Mouse (Mus musculus) limb, embryonic 14.5 days (tissue): Measurements from ENCODE around the gene Csgalnact2. TPM values are rescaled to one million over a fixed set of nuclear protein-coding genes. Genes with fewer than 3 reads are reported as not detected.
A peak's percentile ranks its signal among the peaks of the same experiment; 100 is the strongest.

Source experiments
- ATAC-seq: fragments of 200-750 bp; cut with Nextera tagmentation; 2 replicates; pipeline ENCODE4 v1.8.0; 2017; ENCODE audit warnings: low read depth, moderate number of reproducible peaks, moderate TSS enrichment; ENCODE audit not compliant: low FRiP score
- DNase-seq: peaks from one replicate; pipeline ENCODE4 v3.0.0-alpha.2; 2015; ENCODE audit warnings: low spot score
- H3K27ac ChIP-seq: fragments of 300-500 bp; sonication (generic); replicated peaks from 2 replicates; pipeline ENCODE4 v1.5.1; 2014; ENCODE audit warnings: low read depth, mild to moderate bottlenecking, low read length, moderate library complexity, mixed read lengths
- H3K27me3 ChIP-seq: fragments of 300-500 bp; sonication (generic); 2 replicates; pipeline ENCODE4 v1.6.1; 2014; ENCODE audit warnings: low read length, mixed read lengths; ENCODE audit not compliant: control insufficient read depth, insufficient read depth
- H3K36me3 ChIP-seq: fragments of 300-500 bp; sonication (generic); 2 replicates; pipeline ENCODE4 v1.6.1; 2014; ENCODE audit warnings: mild to moderate bottlenecking, low read length, moderate library complexity, mixed read lengths; ENCODE audit not compliant: control insufficient read depth, insufficient read depth
- H3K4me1 ChIP-seq: fragments of 300-500 bp; sonication (generic); 2 replicates; pipeline ENCODE4 v1.6.1; 2014; ENCODE audit warnings: antibody characterized with exemption, low read length, mixed read lengths; ENCODE audit not compliant: control insufficient read depth, insufficient read depth
- H3K4me2 ChIP-seq: fragments of 300-500 bp; sonication (generic); replicated peaks from 2 replicates; pipeline ENCODE4 v1.6.1; 2014; ENCODE audit warnings: low read depth, mild to moderate bottlenecking, low read length, moderate library complexity; ENCODE audit not compliant: severe bottlenecking
- H3K4me3 ChIP-seq: fragments of 300-500 bp; sonication (generic); replicated peaks from 2 replicates; pipeline ENCODE4 v1.5.1; 2014; ENCODE audit warnings: low read length
- H3K9ac ChIP-seq: fragments of 300-500 bp; sonication (generic); 2 replicates; pipeline ENCODE4 v1.6.1; 2014; ENCODE audit warnings: mild to moderate bottlenecking, low read depth, low read length, moderate library complexity; ENCODE audit not compliant: severe bottlenecking
- H3K9me3 ChIP-seq: fragments of 300-500 bp; sonication (generic); 2 replicates; pipeline ENCODE4 v1.6.1; 2016; ENCODE audit warnings: low read length; ENCODE audit not compliant: control insufficient read depth
- POLR2A ChIP-seq: fragments of 200-500 bp; IDR thresholded peaks from 2 replicates; pipeline ENCODE4 v1.8.0; 2012; ENCODE audit warnings: inconsistent platforms, mild to moderate bottlenecking, moderate library complexity, borderline replicate concordance; ENCODE audit not compliant: insufficient read depth, insufficient read length; ENCODE audit errors: extremely low read depth
- WGBS: fragments of 180-500 bp; shearing (Covaris S2); extraction: QIAGEN DNeasy Blood & Tissue Kit; methylation state at CpG from one replicate; pipeline ENCODE4 v1.1.7; 2014; 5-methylcytosine and 5-hydroxymethylcytosine counted together
- polyA plus RNA-seq, 2 experiments: library from polyadenylated mRNA; depleted of rRNA in 1 of 2; stranded (reverse) in 1 of 2; unstranded in 1 of 2; fragments of >200 nt; fragmentation: Nextera tagmentation in 1 of 2; extraction: Ambion mirVana in 1 of 2; gene quantifications; 2 replicates each; pipeline versions ENCODE4 v1.2.1 to v1.2.3; 2012 to 2014

Gene Csgalnact2
- polyA plus RNA-seq, 2 experiments = 11.6 to 20.8 TPM

DNA sequence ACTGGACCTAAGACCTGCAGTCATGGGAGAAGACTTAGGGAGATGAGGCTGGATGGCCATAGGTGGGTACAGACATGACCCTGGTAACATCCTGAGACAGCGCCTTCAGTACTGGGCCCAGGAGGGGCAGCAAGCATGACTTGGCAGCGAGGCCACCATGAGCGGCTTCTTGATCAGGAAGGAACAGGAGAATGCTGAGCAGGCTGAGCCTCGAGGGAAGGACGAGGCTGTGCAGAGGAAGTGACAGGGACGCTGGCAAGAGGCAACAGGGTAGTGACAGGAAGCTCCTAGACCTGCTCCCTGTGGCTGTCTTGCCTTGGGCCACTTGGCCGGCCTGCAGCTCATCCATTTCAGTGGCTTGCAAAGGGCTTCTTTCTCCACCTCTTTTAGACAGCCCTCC, 61.5 kb downstream of the Csgalnact2 start:
- H3K9ac ChIP-seq = no peak overlapping the region; the same call in 1 of the 2 replicates
- H3K4me1 ChIP-seq = no peaks in the 10 kb centered on the region
- DNase-seq = no peak
- 81% methylated on average over 7 of the region's 7 CpGs for WGBS
- ATAC-seq = no peak
- no peaks in the 10 kb centered on the region for H3K36me3 ChIP-seq
- H3K27ac ChIP-seq = no peak overlapping the region
- no peak for TF ChIP-seq POLR2A
- no peak overlapping the region for H3K4me2 ChIP-seq
- H3K9me3 ChIP-seq = no peaks in the 10 kb centered on the region
- no peaks in the 10 kb centered on the region for H3K27me3 ChIP-seq
- no peak overlapping the region for H3K4me3 ChIP-seq

DNA sequence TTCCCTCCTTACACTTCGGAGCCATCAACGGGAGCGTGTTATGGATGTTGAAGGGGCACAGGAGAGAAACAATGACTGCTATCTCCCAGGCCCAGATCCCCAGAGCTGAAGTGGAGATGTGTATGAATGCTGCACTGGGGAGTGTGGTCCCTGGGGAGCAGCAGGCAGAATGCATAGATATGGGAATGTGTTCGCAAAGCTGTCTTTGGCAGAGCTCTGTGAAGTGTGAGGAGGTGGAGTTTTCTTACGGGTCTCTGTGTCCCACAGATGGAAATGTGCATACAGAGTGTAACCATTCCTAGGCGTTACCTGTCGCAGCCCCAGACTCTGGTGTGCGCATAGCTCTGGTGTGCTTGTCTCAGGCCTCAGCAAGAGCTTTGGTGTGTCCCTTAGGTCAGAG, 62.2 kb downstream of the Csgalnact2 start:
- Histone ChIP-seq H3K9me3 (no peaks in the 10 kb centered on the region), H3K9ac (no peak overlapping the region), H3K27me3 (no peaks in the 10 kb centered on the region), H3K27ac (no peak overlapping the region), H3K4me3 (no peak overlapping the region), H3K36me3 (no peaks in the 10 kb centered on the region), H3K4me2 (no peak overlapping the region), H3K4me1 (no peaks in the 10 kb centered on the region)
- DNase-seq (no peak), ATAC-seq (no peak)
- WGBS = 90% methylated on average over 8 of the region's 8 CpGs
- no peak for TF ChIP-seq POLR2A

DNA sequence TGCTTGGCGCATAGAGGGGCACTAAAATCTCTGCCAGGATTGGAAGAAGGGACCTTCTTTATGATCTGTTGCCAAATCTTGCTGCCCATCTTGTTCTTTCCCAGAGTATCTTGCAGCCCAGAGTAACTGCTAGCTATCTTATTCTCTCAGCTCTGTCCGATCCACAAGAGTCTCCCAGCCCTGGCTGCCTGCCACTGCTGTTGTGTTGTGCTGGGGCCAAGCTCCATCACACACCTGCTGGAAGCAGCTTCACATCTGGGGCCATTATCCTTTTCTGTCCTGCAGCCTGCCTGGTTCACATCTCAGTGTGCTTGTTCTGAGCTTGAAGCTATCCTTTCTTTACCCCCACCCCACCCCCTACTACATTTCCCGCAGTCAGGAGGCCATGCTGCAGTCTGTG, 62.7 kb downstream of the Csgalnact2 start:
- Histone ChIP-seq H3K4me3 (no peak overlapping the region), H3K36me3 (no peaks in the 10 kb centered on the region), H3K27ac (no peak overlapping the region), H3K9me3 (no peaks in the 10 kb centered on the region), H3K4me2 (no peak overlapping the region), H3K9ac (no peak overlapping the region), H3K4me1 (no peaks in the 10 kb centered on the region), H3K27me3 (no peaks in the 10 kb centered on the region)
- ATAC-seq = 0 out of 2 replicates have a peak, but pooled peaks have one; percentile 55
- 57% methylated on average over 3 of the region's 3 CpGs for WGBS
- TF ChIP-seq POLR2A = no peak
- DNase-seq = no peak

DNA sequence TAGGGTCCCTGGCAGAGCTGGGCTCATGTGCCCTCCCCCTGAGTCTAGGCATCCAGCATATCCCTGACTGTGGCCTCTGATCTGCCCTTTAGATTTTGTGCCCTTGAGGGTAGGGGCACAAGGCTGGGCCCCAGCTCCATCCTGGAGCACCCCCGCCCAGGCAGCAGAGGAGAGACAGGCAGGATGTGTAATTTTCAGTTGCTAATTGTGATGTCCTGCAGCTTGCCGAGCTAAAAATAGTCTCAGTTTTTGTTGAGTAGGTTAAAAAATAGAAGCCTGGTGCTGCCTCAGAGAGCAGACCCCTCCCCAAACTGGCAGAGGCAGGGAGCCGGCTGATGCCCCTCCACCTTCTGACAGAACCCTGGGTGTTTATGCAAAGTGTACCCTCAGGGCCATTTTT, 64.8 kb downstream of the Csgalnact2 start:
- no peak overlapping the region; the same call in 1 of the 2 replicates for H3K9ac ChIP-seq

DNA sequence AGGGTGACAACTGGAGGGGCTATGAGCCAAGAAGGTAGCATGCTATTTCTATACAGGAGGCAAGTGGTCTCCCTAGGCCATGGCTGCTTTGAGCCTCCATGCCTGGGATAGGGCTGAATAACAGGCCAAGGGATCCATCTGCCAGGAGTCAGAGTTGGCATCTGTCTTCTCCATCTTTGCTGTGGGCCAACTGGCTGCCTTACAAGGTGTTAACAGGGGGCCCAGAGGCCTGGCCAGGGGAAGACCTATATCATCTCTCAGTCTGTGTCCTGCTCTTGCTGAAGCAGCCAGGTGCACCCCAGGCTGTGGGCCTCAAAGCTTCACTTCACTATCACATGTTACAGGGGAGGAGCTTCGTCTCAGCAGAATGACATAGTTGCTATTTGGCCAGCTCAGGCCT, 66.8 kb downstream of the Csgalnact2 start:
- no peak for TF ChIP-seq POLR2A
- ATAC-seq = no peak
- Histone ChIP-seq H3K36me3 (no peaks in the 10 kb centered on the region), H3K4me1 (no peaks in the 10 kb centered on the region), H3K27ac (no peak overlapping the region), H3K9me3 (no peaks in the 10 kb centered on the region), H3K27me3 (no peaks in the 10 kb centered on the region), H3K4me2 (no peak overlapping the region), H3K4me3 (no peak overlapping the region), H3K9ac (no peak overlapping the region)
- no peak for DNase-seq
- 92% methylated on average over 1 of the region's 1 CpGs for WGBS

More for the DNA sequence above, 64.8 kb downstream of the Csgalnact2 start:
- H3K27me3 ChIP-seq = no peaks in the 10 kb centered on the region
- no peaks in the 10 kb centered on the region for H3K9me3 ChIP-seq
- no peak overlapping the region for H3K4me3 ChIP-seq
- TF ChIP-seq POLR2A = no peak
- DNase-seq = no peak
- no peaks in the 10 kb centered on the region for H3K4me1 ChIP-seq
- no peaks in the 10 kb centered on the region for H3K36me3 ChIP-seq
- H3K4me2 ChIP-seq = no peak overlapping the region
- no peak overlapping the region for H3K27ac ChIP-seq
- no peak for ATAC-seq
- 47% methylated on average over 3 of the region's 3 CpGs for WGBS

DNA sequence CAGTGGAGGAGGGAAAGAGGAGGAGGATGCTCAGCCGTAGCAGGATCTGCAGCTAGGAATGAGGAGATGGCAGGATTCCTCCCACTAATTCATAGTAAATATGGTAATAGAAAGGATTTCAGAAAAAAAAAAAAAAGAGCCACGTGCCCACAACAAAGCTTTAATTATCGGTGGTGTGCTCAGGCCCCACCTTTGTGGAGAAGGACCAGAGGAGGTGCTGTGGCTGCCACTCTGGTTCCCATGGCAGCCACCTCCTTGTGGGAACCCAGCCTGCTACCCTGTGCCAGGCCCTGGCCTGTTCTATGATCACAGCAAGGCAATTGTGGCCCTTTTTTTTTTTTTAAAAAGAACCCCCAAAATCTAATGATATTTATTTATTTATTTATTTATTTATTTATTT, 67.5 kb downstream of the Csgalnact2 start:
- whole genome bisulfite sequencing = 64% methylated on average over 3 of the region's 3 CpGs
- DNase-seq (no peak), ATAC-seq (no peak)
- Histone ChIP-seq H3K27ac (no peak overlapping the region), H3K9me3 (no peaks in the 10 kb centered on the region), H3K9ac (no peak overlapping the region), H3K4me2 (no peak overlapping the region), H3K27me3 (peaks cover 1% of the 10 kb centered on the region; the same call in 1 of the 2 replicates), H3K4me1 (peaks cover under 1% of the 10 kb centered on the region), H3K36me3 (no peaks in the 10 kb centered on the region), H3K4me3 (no peak overlapping the region)
- no peak for TF ChIP-seq POLR2A
